Mouse (Mus musculus) lung, postnatal 0 days (tissue): ENCODE data around the gene Thra.

ENCODE experiments used
- CTCF ChIP-seq: IDR thresholded peaks from 2 replicates; pipeline ENCODE4 v1.5.1; 2016; ENCODE audit warnings: antibody characterized with exemption, mild to moderate bottlenecking
- EP300 ChIP-seq: IDR thresholded peaks from 2 replicates; pipeline ENCODE4 v1.6.1; 2016; ENCODE audit warnings: antibody characterized with exemption, mild to moderate bottlenecking, control low read depth

GRCm38 (mm10) chr11:98769007-98769954 is 28.8 kb downstream of the Thra start:
- no peak for TF ChIP-seq EP300
- no peak for TF ChIP-seq CTCF
